Mouse (Mus musculus) heart, embryonic 11.5 days (tissue): ENCODE results near the gene Islr2. TPM values are rescaled to one million over a fixed set of nuclear protein-coding genes. Genes with fewer than 3 reads are reported as not detected.
A peak's percentile ranks its signal among the peaks of the same experiment; 100 is the strongest.

Source experiments
- ATAC-seq: fragments of 200-750 bp; cut with Nextera tagmentation; replicated peaks from 2 replicates; pipeline ENCODE4 v1.8.0; 2017; ENCODE audit warnings: moderate library complexity; ENCODE audit not compliant: insufficient number of reproducible peaks, low FRiP score, low TSS enrichment
- H3K27ac ChIP-seq: fragments of 300-500 bp; sonication (generic); 2 replicates; pipeline ENCODE4 v1.5.1; 2014; ENCODE audit warnings: mild to moderate bottlenecking, low read depth, low read length
- H3K27me3 ChIP-seq: fragments of 300-500 bp; sonication (generic); 2 replicates; pipeline ENCODE4 v1.6.1; 2014; ENCODE audit warnings: mild to moderate bottlenecking, low read length, mixed read lengths; ENCODE audit not compliant: control insufficient read depth, insufficient read depth
- H3K36me3 ChIP-seq: fragments of 300-500 bp; sonication (generic); 2 replicates; pipeline ENCODE4 v1.6.1; 2014; ENCODE audit warnings: mild to moderate bottlenecking, low read length, moderate library complexity, mixed read lengths; ENCODE audit not compliant: control insufficient read depth, insufficient read depth
- H3K4me1 ChIP-seq: fragments of 300-500 bp; sonication (generic); 2 replicates; pipeline ENCODE4 v1.6.1; 2014; ENCODE audit warnings: low read length; ENCODE audit not compliant: control insufficient read depth, insufficient read depth
- H3K4me2 ChIP-seq: fragments of 300-500 bp; sonication (generic); 2 replicates; pipeline ENCODE4 v1.6.1; 2014; ENCODE audit warnings: mild to moderate bottlenecking, moderate library complexity
- H3K4me3 ChIP-seq: fragments of 300-500 bp; sonication (generic); 2 replicates; pipeline ENCODE4 v1.5.1; 2014; ENCODE audit warnings: low read depth, low read length
- H3K9ac ChIP-seq: fragments of 300-500 bp; sonication (generic); 2 replicates; pipeline ENCODE4 v1.6.1; 2014; ENCODE audit warnings: mild to moderate bottlenecking, low read depth, low read length, moderate library complexity
- H3K9me3 ChIP-seq: fragments of 300-500 bp; sonication (generic); replicated peaks from 2 replicates; pipeline ENCODE4 v1.6.1; 2016; ENCODE audit warnings: low read length; ENCODE audit not compliant: control insufficient read depth
- WGBS: fragments of 180-500 bp; shearing (Covaris S2); extraction: QIAGEN DNeasy Blood & Tissue Kit; methylation state at CpG from one replicate; pipeline ENCODE4 v1.1.7; 2014; ENCODE audit not compliant: insufficient replicate concordance; 5-methylcytosine and 5-hydroxymethylcytosine counted together
- polyA plus RNA-seq: library from polyadenylated mRNA; unstranded; fragments of >200 nt; fragmentation: Nextera tagmentation; extraction: Ambion mirVana; gene quantifications from 2 replicates; pipeline ENCODE4 v1.2.1, GENCODE M21; 2014

Gene Islr2
- polyA plus RNA-seq, 1 experiment from 2014 or later: 0.19 TPM

GRCm38 (mm10) chr9:58247064-58247759 is 43.1 kb upstream of the Islr2 start:
- H3K9me3 ChIP-seq: no peaks in the 10 kb centered on the region
- H3K27me3 ChIP-seq: no peaks in the 10 kb centered on the region
- ATAC-seq: 0 out of 2 replicates have a peak, but pooled peaks have one; percentile 63
- no peaks in the 10 kb centered on the region for H3K36me3 ChIP-seq
- H3K27ac ChIP-seq: peak overlapping the region; percentile 50
- 6% methylated on average over 25 of the region's 25 CpGs for WGBS
- H3K4me2 ChIP-seq: peak overlapping the region; percentile 80
- peak overlapping the region; percentile 33 for H3K4me3 ChIP-seq
- peaks cover 45% of the 10 kb centered on the region for H3K4me1 ChIP-seq
- peak overlapping the region; percentile 46 for H3K9ac ChIP-seq

DNA sequence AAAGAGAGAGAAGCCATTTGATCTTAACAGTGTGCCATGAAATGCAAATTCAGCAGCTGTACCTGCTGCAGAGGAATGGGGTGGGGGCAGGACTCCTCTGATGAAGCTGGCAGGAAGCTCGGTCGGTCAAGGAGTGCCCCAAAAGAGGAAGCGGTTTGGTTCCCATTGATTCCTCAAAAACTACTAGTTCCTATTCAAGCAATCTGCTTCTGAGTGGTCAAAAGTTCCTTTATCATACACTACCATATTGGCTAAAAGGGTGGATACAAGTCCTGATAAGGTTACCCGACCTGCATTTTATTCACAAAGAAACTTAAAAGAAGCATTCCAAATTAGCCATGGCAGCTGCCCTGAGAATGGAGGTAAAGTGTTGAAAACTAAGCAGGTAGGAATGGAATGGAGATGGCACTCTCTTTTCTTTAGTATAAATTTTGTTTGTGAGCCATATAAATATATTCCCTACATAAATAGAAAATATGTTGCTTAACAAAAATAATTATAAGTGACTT is 42.0 kb upstream of the Islr2 start:
- peaks cover 56% of the 10 kb centered on the region for H3K4me1 ChIP-seq
- no peak overlapping the region for H3K27ac ChIP-seq
- no peaks in the 10 kb centered on the region for H3K36me3 ChIP-seq
- H3K4me3 ChIP-seq: no peak overlapping the region
- peak overlapping the region; percentile 24; the same call in 1 of the 2 replicates for H3K4me2 ChIP-seq
- no peaks in the 10 kb centered on the region for H3K9me3 ChIP-seq
- WGBS: 57% methylated on average over 4 of the region's 4 CpGs
- no peak for ATAC-seq
- H3K9ac ChIP-seq: 0 out of 2 replicates have a peak overlapping the region, but pooled peaks have one; percentile 10
- no peaks in the 10 kb centered on the region for H3K27me3 ChIP-seq

- H3K4me1 ChIP-seq: peaks cover 46% of the 10 kb centered on the region
Measured at GRCm38 (mm10) chr9:58243696-58244095, 39.6 kb upstream of the Islr2 start.

GRCm38 (mm10) chr9:58242696-58243095 is 38.6 kb upstream of the Islr2 start:
- Histone ChIP-seq H3K9ac (no peak overlapping the region), H3K36me3 (no peaks in the 10 kb centered on the region), H3K4me2 (no peak overlapping the region; the same call in 1 of the 2 replicates), H3K4me3 (no peak overlapping the region), H3K27me3 (no peaks in the 10 kb centered on the region), H3K4me1 (peaks cover 42% of the 10 kb centered on the region), H3K27ac (peak overlapping the region; percentile 75; the same call in 1 of the 2 replicates), H3K9me3 (no peaks in the 10 kb centered on the region)
- 78% methylated on average over 5 of the region's 5 CpGs for WGBS
- ATAC-seq: no peak

More at GRCm38 (mm10) chr9:58243696-58244095, 39.6 kb upstream of the Islr2 start:
- H3K9ac ChIP-seq: no peak overlapping the region
- H3K4me3 ChIP-seq: no peak overlapping the region
- H3K4me2 ChIP-seq: no peak overlapping the region
- H3K27ac ChIP-seq: no peak overlapping the region
- no peak for ATAC-seq
- 83% methylated on average over 6 of the region's 6 CpGs for WGBS
- H3K36me3 ChIP-seq: no peaks in the 10 kb centered on the region
- H3K27me3 ChIP-seq: no peaks in the 10 kb centered on the region
- no peaks in the 10 kb centered on the region for H3K9me3 ChIP-seq

GRCm38 (mm10) chr9:58241780-58242485 is 37.8 kb upstream of the Islr2 start:
- no peaks in the 10 kb centered on the region for H3K9me3 ChIP-seq
- H3K4me3 ChIP-seq: no peak overlapping the region
- H3K27me3 ChIP-seq: no peaks in the 10 kb centered on the region
- peak; percentile 42; the same call in 1 of the 2 replicates for ATAC-seq
- peaks cover 35% of the 10 kb centered on the region for H3K4me1 ChIP-seq
- WGBS: 55% methylated on average over 9 of the region's 9 CpGs
- no peaks in the 10 kb centered on the region for H3K36me3 ChIP-seq
- H3K9ac ChIP-seq: no peak overlapping the region
- peak overlapping the region; percentile 75 for H3K27ac ChIP-seq
- H3K4me2 ChIP-seq: peak overlapping the region; percentile 20; the same call in 1 of the 2 replicates

DNA sequence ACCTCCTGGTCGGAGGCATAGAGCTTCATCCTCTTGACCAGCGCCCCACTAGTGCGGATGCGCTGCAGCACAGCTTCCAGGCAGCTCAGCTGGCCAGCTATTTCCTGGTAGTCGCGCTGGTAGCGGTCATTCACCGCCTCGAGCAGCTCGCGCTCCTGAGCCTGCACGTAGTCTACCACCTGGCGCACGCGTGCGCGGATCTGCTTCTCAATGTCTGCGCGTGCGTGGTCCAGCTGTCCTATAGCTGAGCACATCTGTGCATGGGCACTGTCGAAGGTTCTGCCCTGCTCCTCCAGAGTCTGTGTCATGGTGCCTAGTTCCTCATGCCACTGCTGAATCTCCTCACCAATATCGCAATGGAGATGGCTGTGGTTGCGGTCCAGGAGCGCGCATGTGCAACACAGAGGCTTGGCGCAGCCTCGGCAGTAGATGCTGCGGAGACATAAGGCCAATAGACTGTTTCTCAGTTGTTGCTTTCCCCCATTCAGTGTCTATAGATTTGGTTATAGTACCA is 30.4 kb upstream of the Islr2 start:
- Histone ChIP-seq H3K27ac (no peak overlapping the region), H3K9me3 (no peaks in the 10 kb centered on the region), H3K4me1 (peaks cover 11% of the 10 kb centered on the region), H3K4me3 (no peak overlapping the region), H3K36me3 (peaks cover 16% of the 10 kb centered on the region), H3K9ac (no peak overlapping the region), H3K4me2 (no peak overlapping the region), H3K27me3 (no peaks in the 10 kb centered on the region)
- 94% methylated on average over 28 of the region's 28 CpGs for WGBS
- ATAC-seq: no peak

DNA sequence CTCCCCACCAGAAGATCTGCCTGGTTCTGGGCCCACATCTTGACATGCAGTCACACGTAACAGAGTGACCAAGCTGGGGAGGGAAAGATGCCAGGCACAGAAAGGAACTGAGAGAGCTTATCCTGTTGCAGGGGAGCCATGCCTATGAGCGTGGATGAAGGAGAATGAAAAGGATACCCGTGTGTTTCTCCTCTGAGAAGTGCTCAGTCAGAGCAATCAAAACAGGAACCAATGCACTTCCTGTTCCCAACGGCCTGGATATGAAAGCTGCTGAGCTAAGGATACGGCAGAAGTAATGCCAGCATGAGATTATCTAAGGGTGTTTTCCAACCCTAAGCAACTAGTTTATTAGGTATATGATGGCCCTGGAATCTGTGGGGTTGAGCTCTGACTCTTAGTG is 28.3 kb upstream of the Islr2 start:
- peaks cover 31% of the 10 kb centered on the region for H3K36me3 ChIP-seq
- no peak for ATAC-seq
- 54% methylated on average over 5 of the region's 5 CpGs for WGBS

DNA sequence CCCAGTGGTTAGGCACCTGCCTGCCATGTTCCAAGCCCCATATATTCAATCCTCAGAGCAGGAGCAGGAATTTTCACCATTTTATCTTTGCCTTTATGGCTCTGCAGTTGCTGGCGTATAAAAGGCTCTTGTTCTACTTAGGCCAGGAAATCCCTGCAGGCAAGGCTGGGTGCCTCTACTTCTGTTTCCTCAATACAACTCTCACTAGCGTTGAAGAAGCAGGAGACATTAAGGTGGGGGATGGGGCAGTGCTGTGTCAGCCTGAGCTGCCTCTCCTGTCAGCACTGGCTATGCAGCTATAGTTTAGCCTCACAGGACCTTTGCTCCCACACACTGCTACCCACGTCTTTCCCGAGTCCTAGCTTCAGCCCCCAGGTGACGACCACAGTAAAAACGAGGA is 27.6 kb upstream of the Islr2 start:
- Histone ChIP-seq H3K27me3 (no peaks in the 10 kb centered on the region), H3K4me1 (peaks cover 11% of the 10 kb centered on the region), H3K9me3 (no peaks in the 10 kb centered on the region), H3K36me3 (peaks cover 31% of the 10 kb centered on the region), H3K9ac (no peak overlapping the region), H3K27ac (peak overlapping the region; percentile 67; the same call in 1 of the 2 replicates), H3K4me2 (no peak overlapping the region), H3K4me3 (no peak overlapping the region)
- no peak for ATAC-seq
- 67% methylated on average over 6 of the region's 6 CpGs for WGBS

More for the DNA sequence above, 28.3 kb upstream of the Islr2 start:
- no peak overlapping the region for H3K9ac ChIP-seq
- H3K27ac ChIP-seq: peak overlapping the region; percentile 67; the same call in 1 of the 2 replicates
- H3K4me2 ChIP-seq: no peak overlapping the region
- no peaks in the 10 kb centered on the region for H3K9me3 ChIP-seq
- no peak overlapping the region for H3K4me3 ChIP-seq
- H3K27me3 ChIP-seq: no peaks in the 10 kb centered on the region
- H3K4me1 ChIP-seq: peaks cover 11% of the 10 kb centered on the region
